Mouse (Mus musculus): ENCODE data around the gene Wdr20. TPM values are rescaled to one million over a fixed set of nuclear protein-coding genes. Genes with fewer than 3 reads are reported as not detected.

The Wdr20 gene
- polyA plus RNA-seq, 1 experiment: 22.8 TPM

DNA sequence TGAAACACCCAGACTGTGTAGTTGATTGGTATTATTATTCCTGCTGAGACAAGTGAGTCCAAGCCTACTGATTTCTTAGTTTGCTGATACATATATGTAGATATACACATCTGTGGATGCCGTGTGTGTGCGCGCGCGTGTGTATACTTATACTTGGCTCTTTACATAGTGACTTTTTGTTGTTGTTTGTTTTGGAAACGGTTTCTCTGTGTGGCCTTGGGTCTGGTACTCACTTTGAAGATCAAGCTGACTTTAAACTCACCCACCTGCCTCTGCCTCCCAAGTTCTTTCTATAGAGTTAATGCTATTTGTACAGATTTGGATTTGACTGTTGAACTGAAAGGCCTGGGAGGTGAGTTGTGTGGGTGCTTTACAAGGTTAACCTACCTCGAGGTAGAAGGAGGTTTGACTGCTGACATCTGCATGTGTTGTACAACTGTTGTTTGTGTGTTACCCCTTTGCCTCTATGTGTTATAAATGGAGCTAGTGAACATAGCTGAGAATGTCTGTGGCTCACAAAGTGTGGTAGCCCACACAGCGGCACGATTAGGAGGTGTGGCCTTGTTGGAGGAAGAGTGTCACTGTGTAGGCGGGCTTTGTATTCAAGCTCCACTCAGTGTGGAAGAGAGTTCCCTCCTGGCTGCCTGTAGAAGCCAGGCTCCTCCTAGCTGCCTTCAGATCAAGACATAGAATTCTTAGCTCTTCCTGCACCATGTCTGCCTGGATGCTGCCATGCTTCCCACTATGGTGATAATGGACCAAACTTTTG is 32.9 kb downstream of the Wdr20 start:
- Histone ChIP-seq H3K4me1 (ENCODE audit: control insufficient read depth, insufficient read depth, low read length) (peaks cover 6% of the 10 kb centered on the region), H3K27ac (ENCODE audit: insufficient read depth, low read length) (no peak overlapping the region), H3K4me3 (ENCODE audit: insufficient read depth, low read length) (no peak overlapping the region)
- TF ChIP-seq POLR2A (IDR thresholded peaks at IDR 0.05; ENCODE audit: low read depth, low read length): no peak
- TF ChIP-seq CTCF (IDR thresholded peaks at IDR 0.05; ENCODE audit: borderline replicate concordance, insufficient read depth, low read length): no peak

DNA sequence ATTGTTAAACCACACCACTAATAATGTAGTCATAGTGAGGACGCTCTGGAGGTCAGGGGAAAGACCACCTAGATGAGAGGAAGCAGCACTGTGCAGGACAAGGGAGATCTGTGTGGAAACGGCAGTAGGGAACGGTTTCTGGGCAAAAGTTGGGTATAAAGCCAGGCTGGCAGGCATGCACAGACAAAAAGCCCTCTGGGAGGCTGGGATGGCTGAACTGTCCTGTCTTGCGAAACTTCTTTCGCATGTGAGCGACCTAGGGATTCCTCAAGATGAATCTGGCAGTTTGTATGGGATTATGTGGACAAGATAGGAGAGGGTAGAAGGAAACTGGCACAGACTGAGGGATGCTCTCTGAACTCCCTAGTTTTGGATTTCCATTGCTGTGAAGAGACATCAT is 34.2 kb downstream of the Wdr20 start:
- no peak for TF ChIP-seq CTCF (IDR thresholded peaks at IDR 0.05; ENCODE audit: borderline replicate concordance, insufficient read depth, low read length)
- no peak for TF ChIP-seq POLR2A (IDR thresholded peaks at IDR 0.05; ENCODE audit: low read depth, low read length)
- Histone ChIP-seq H3K27ac (ENCODE audit: insufficient read depth, low read length) (no peak overlapping the region), H3K4me3 (ENCODE audit: insufficient read depth, low read length) (no peak overlapping the region), H3K4me1 (ENCODE audit: control insufficient read depth, insufficient read depth, low read length) (peaks cover 11% of the 10 kb centered on the region)

DNA sequence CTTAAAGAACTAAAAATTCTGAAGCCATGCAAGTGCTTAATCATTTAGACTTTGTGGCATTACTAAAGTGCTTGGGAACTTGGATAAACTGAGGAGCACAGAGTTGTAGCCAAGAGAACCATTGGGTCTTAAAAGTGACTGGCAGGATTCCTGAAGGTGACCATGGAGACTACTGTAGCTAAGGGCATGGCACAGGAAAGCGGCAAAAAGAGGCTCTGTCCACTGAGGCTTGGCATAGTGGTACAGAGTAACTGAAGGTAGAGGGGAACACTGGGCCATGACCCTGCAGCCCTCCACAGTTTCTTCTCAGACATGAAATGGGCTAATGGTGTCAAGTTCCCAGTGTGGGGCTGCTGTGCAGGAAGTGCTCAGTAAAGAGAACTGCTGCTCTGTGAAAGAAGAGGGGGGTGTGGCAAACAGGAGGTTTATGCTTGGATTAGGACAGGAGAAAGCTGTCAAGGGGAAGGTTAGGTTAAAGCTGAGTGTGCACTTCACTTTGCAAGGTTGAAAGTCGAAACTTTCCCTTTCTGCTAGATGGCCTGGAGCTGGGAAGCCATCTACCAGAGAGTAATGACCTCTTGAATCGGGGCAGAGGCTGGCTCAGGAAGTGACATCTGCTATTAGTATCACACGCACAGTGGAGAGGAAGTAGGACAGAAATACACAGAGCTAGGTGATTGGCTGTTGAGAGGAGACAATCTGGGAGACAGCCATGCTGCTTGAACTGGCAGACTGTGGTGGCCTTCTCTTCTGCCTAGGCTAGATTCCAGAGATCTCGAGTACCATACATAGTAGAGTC is 38.1 kb downstream of the Wdr20 start:
- Histone ChIP-seq H3K4me1 (ENCODE audit: control insufficient read depth, insufficient read depth, low read length) (peaks cover 25% of the 10 kb centered on the region), H3K27ac (ENCODE audit: insufficient read depth, low read length) (no peak overlapping the region)

DNA sequence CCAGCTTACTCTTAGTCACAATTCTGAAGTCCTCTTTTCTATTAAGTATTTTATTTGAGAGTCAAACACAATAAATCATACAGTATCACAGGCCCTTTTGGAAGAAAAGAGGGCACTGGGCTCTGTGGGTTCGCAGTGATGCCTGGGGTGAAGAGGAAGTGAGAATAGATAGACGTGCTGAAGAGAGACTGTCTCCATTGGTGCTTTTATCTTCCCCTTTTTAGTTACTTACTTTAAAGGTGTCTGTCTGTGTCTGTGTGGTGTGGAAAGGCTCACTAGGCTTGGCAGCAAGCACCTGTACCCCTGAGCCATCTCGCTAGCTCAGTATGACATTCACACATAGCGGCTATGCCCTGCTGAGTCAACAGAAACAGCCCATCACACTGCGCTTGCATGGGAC is 40.1 kb downstream of the Wdr20 start:
- Histone ChIP-seq H3K4me3 (ENCODE audit: insufficient read depth, low read length) (no peak overlapping the region), H3K27ac (ENCODE audit: insufficient read depth, low read length) (no peak overlapping the region), H3K4me1 (ENCODE audit: control insufficient read depth, insufficient read depth, low read length) (peaks cover 30% of the 10 kb centered on the region)
- TF ChIP-seq POLR2A (IDR thresholded peaks at IDR 0.05; ENCODE audit: low read depth, low read length) (no peak), CTCF (IDR thresholded peaks at IDR 0.05; ENCODE audit: borderline replicate concordance, insufficient read depth, low read length) (no peak)

More for the DNA sequence above, 38.1 kb downstream of the Wdr20 start:
- H3K4me3 ChIP-seq (ENCODE audit: insufficient read depth, low read length): no peak overlapping the region
- TF ChIP-seq CTCF (IDR thresholded peaks at IDR 0.05; ENCODE audit: borderline replicate concordance, insufficient read depth, low read length) (no peak), POLR2A (IDR thresholded peaks at IDR 0.05; ENCODE audit: low read depth, low read length) (no peak)

DNA sequence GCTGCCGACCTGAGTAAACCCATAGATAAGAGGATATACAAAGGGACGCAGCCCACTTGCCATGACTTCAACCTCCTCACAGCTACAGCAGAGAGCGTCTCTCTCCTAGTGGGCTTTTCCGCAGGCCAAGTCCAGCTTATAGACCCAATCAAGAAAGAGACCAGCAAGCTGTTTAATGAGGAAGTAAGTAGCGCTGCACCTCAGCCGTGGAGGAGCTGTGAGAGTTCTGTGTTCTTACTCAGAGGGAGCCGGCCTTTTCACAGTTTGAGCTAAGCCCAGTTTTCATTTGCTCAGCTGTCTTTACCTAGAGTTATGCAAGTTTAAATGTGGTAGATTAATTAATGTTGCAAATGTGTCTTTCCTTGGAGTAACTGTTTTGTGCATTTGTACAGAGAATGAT is 41.6 kb downstream of the Wdr20 start:
- TF ChIP-seq POLR2A (IDR thresholded peaks at IDR 0.05; ENCODE audit: low read depth, low read length) (no peak), CTCF (IDR thresholded peaks at IDR 0.05; ENCODE audit: borderline replicate concordance, insufficient read depth, low read length) (no peak)
- H3K27ac ChIP-seq (ENCODE audit: insufficient read depth, low read length): peak overlapping the region; percentile 71; the same call in 1 of the 2 replicates
- peaks cover 30% of the 10 kb centered on the region for H3K4me1 ChIP-seq (ENCODE audit: control insufficient read depth, insufficient read depth, low read length)
- H3K4me3 ChIP-seq (ENCODE audit: insufficient read depth, low read length): no peak overlapping the region

DNA sequence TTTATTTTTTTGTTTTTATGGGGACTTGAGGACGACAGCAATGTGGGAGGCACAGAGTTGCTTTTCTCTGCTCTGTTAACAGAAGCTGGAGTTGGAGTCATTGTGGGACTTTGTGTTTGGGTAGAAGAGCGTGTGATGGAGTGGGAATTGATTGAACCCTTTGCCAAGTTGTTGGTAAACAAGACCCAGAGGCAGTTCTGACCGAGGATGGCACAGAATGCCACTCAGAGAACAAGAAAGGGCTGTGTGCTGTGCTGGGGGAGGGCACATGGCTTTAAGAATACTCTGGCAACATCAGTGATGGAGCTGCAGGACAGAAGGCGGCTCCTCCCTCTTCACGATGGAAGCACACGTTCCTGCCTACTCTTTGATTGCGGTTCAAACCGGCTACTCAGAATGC is 43.4 kb downstream of the Wdr20 start:
- H3K27ac ChIP-seq (ENCODE audit: insufficient read depth, low read length): peak overlapping the region; percentile 7; the same call in 1 of the 2 replicates
- H3K4me1 ChIP-seq (ENCODE audit: control insufficient read depth, insufficient read depth, low read length): peaks cover 24% of the 10 kb centered on the region
- TF ChIP-seq CTCF (IDR thresholded peaks at IDR 0.05; ENCODE audit: borderline replicate concordance, insufficient read depth, low read length) (no peak), POLR2A (IDR thresholded peaks at IDR 0.05; ENCODE audit: low read depth, low read length) (no peak)
- no peak overlapping the region for H3K4me3 ChIP-seq (ENCODE audit: insufficient read depth, low read length)

DNA sequence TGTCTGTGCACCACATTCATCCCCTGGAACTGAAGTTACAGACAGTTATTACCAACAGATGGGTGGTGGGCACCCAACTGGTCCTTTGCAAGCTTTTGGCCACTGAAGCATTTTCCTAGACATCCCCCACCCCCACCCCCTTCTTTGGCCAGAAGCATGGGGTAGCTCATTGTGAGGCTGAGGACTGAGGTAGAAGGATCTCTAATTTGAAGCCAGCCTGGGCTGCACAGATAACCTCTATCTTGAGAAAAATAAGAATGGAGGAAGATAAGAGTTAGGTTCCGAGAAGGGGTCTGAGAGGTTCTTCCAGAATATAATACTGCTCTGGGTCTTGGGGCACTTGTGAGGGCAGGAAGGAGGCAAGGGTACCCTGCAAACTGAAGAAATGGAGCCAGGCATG is 44.5 kb downstream of the Wdr20 start:
- no peak for TF ChIP-seq CTCF (IDR thresholded peaks at IDR 0.05; ENCODE audit: borderline replicate concordance, insufficient read depth, low read length)
- TF ChIP-seq POLR2A (IDR thresholded peaks at IDR 0.05; ENCODE audit: low read depth, low read length): no peak
- Histone ChIP-seq H3K4me1 (ENCODE audit: control insufficient read depth, insufficient read depth, low read length) (peaks cover 24% of the 10 kb centered on the region), H3K4me3 (ENCODE audit: insufficient read depth, low read length) (no peak overlapping the region), H3K27ac (ENCODE audit: insufficient read depth, low read length) (no peak overlapping the region)

DNA sequence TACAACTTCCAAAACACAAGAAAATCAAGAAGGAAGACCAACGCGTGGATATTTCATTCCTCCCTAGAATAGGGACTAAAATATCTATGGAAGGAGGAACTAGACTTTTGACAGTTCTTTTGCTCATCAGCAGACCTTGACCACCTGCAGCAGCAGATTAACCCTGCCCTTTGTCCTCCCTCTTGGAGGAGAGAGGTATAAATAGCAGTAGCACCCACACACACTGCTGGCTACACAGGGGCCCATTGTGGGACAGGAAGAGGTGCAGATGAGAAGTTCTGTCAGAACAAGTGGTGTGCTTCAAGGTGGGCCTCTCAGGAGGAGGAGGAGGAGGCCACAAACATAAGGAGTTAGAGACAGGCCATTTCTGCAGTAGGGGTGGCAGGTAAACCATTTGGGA is 46.5 kb downstream of the Wdr20 start:
- no peak for TF ChIP-seq POLR2A (IDR thresholded peaks at IDR 0.05; ENCODE audit: low read depth, low read length)
- TF ChIP-seq CTCF (IDR thresholded peaks at IDR 0.05; ENCODE audit: borderline replicate concordance, insufficient read depth, low read length): no peak
- H3K4me1 ChIP-seq (ENCODE audit: control insufficient read depth, insufficient read depth, low read length): peaks cover 18% of the 10 kb centered on the region
- no peak overlapping the region for H3K27ac ChIP-seq (ENCODE audit: insufficient read depth, low read length)
- H3K4me3 ChIP-seq (ENCODE audit: insufficient read depth, low read length): no peak overlapping the region

DNA sequence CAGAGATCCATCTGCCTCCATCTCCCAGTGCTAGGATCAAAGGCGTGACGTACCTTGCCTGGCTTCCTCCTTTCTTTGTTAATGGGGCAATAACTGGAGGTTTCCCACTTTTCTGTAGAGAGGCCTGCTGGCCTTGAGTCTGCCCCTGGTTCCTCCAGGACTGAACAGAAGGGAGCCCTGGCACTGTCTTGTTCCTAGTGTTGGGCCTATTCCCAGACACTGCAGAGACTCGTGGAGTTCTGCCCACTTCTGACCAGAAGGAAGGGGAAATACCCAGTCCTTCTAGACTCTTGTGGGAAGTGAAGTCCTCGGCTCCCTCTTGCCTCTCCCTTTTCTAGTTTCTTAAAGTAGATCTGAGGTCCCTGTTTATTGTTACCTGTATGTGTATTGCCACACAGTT is 48.5 kb downstream of the Wdr20 start:
- Histone ChIP-seq H3K4me3 (ENCODE audit: insufficient read depth, low read length) (no peak overlapping the region), H3K4me1 (ENCODE audit: control insufficient read depth, insufficient read depth, low read length) (peaks cover 2% of the 10 kb centered on the region; the same call in 1 of the 2 replicates), H3K27ac (ENCODE audit: insufficient read depth, low read length) (no peak overlapping the region)
- TF ChIP-seq POLR2A (IDR thresholded peaks at IDR 0.05; ENCODE audit: low read depth, low read length): no peak
- TF ChIP-seq CTCF (IDR thresholded peaks at IDR 0.05; ENCODE audit: borderline replicate concordance, insufficient read depth, low read length): no peak

DNA sequence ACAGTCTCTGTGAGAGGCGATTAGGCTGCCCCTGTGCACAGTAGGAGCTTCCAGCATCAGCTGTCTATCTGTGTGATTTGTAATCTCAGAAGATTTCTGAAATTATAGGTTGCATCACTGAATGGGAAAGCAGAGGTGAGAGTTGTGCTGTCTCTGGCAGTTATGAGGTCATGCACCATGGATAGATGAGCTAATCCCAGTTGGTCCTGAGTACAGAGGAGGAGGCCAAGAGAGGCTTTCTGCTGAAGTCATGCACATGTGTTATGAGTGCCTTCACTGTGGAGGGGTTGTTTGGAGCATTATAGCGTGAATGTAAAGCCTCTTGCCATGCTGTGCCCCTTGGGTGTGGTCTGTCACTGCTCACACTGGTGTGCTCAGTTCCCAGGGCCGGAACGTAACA is 52.8 kb downstream of the Wdr20 start:
- TF ChIP-seq POLR2A (IDR thresholded peaks at IDR 0.05; ENCODE audit: low read depth, low read length) (no peak), CTCF (IDR thresholded peaks at IDR 0.05; ENCODE audit: borderline replicate concordance, insufficient read depth, low read length) (no peak)
- no peak overlapping the region for H3K4me3 ChIP-seq (ENCODE audit: insufficient read depth, low read length)
- H3K27ac ChIP-seq (ENCODE audit: insufficient read depth, low read length): no peak overlapping the region
- no peaks in the 10 kb centered on the region for H3K4me1 ChIP-seq (ENCODE audit: control insufficient read depth, insufficient read depth, low read length)

Data from embryonic fibroblast, embryonic 13.5 days (primary cell).